Mouse (Mus musculus): Measurements from ENCODE around the gene Pym1. TPM values are rescaled to one million over a fixed set of nuclear protein-coding genes. Genes with fewer than 3 reads are reported as not detected.

Gene Pym1
- total RNA-seq, 2 experiments from 2014 or later, result 25.0 to 25.7 TPM

DNA sequence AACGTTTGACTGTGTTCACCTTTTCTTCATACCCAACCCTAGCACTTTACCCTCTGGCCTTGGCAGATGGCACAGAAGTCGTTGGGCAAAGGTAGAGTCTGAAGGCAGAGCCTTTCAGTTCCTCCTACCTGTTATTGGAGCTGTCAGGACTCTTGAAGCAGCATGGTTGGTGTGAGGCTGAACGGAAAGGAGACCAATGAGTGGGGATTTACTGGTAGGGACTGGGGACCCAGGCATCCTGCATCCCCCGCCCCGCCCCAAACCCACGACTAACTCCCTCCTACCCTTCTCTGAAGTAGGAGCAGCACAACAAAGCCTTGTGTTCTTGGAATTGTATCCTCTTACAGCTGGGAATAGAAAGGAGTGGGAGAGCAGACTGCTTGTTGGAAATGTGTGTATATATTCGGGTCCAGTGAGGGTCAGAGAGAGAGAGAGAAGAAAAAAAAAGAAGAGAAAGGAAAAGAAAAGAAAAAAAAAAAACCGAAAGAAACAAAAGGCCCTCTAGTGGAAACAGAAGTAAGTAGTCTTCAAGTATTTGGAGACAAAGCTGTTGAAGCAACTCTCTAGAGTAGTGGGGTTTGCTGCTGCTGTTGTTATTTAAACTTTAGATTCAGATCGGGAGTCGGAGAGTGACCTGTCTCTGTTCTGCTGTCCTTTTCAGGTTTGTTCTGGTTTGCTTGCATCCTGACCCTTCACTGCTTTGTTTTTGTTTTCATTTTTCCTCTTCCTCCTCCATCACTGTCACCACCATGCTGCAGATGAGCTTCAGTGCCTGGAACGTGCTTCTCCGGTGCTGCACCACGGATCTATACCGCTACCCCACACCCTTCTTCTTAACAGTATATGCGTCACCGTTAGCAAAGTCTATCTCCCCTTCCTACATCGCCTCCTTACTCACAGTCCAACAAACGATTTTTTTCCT is 2.7 kb upstream of the Pym1 start, which contains the start of gene Dgka:
Dgka (minus strand) TSS at position 176 of the 922 bp plus-strand sequence.
- DNase-seq (ENCODE audit: low spot score in 2 of 2), result no peak

DNA sequence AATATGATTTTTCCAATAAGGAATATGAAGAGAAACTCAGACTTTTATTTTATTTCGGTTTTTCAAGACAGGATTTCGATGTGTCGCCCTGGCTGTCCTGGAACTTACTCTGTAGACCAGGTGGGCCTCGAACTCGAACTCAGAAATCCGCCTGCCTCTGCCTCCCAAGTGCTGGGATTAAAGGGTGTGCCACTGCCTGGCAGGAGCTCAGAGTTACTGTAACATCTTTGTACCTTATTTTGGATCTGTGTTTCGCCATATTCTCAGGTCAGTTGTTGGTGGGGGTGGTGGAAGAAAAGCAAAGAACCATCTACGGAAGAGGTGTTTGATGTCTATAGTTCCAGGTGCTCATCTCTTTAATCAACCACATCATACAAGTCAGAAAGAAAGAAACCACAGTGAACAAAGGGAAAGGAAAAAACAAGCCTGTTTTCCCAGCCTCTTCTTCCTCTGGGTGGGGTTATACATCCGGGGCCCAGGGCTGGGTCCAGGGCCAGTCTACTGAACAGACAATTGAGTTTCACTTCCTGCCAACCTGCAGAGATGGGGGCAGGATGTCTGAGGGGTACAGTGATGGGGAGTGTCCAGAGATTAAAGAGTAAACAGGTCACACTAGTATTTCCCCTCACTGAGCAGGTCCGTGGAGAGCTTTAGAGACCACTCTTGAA is 1.6 kb upstream of the Pym1 start:
- DNase-seq (ENCODE audit: low spot score in 2 of 2), result no peak

DNA sequence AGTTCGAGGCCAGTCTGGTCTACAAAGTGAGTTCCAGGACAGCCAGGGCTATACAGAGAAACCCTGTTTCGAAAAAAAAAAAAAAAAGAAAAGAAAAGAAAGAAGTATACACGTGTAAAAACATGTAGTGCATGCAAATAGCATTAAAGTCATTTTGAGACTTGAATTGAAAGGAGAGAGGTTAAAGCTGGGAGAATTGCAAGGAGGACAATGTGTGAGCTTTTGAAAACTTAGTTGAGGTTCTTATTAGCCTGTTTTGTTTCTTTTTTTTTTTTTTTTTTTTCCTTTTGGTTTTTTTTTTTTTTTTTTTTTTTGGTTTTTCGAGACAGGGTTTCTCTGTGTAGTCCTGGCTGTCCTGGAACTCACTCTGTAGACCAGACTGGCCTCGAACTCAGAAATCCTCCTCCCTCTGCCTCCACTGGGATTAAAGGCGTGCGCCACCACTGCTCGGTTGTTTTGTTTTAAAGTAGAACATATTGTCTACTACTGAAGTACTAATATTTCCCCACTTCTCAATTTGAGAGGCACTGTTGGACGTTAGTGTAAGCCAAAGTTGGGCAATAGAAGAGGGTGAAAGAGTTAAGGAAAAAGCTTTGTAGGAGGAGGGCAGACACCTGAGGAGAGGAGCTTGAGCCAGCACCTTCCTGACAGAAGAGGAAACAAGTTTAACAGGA is 580 bp upstream of the Pym1 start:
- no peak for DNase-seq (ENCODE audit: low spot score in 2 of 2)

DNA sequence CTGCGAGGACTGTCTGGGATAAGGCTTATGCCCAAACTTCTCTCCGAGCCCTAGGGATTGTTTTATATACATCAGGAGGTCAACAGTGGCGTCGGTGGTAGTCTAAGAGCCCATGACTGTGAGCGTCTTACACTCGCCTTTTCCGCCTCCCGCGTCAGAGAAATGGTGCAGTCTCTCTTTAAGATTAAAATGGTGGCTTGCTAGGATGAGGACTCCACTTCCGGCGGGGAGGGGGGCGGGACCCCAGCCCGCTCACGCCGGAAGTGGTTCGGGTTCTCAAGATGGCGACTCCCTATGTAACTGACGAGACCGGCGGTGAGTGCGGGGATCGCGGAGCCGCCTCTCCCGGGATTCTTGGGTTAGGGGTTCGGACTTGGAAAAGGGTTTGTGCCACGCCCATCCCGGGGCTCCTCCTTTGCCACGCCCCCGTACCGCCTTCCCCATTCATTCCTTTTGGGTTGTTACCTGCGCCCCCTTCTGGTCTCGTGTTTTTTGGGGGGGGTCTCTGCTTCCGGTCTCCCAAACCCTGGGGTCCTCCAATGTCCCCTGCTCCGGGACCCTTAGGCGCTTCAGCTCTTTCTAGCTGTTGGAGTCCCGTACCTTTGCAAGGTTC is 669 bp downstream of the Pym1 start:
- peak; percentile 68 to 77 for DNase-seq (ENCODE audit: low spot score in 2 of 2)

DNA sequence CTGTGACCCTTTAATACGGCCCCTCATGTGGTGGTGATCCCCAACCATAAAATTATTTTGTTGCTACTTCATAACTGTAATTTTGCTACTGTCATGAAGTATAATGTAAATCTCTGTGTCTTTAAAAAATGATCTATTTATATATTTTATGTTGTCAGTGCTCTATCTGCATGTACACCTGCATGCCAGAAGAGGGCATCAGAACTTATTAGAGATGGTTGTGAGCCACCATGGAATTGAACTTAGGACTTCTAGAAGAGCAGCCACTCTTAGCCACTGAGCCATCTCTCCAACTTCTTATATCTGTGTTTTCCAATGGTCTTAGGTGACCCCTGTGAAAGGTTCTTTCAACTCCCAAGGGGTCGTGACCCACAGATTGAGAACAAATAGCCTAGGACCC is 25.2 kb downstream of the Pym1 start:
- DNase-seq (ENCODE audit: low spot score in 2 of 2), result no peak

DNA sequence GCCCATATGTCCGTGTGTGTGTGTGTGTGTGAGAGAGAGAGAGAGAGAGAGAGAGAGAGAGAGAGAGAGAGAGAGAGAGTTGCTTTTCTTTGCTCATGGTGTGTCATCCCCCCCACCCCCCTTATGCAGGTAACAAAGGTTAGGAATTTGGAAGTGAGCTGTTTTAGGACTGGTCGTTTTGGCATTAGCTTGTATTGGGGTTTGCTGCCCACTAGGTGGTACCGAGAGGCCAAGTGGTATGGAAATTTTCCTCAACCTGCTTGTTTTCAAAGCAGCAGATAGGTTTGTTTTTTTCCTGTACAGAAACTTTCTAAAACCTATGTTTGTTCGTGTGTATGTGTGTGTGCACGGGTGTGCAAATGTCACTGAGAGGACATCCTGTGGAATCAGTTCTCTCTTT is 26.0 kb downstream of the Pym1 start:
- no peak for DNase-seq (ENCODE audit: low spot score in 2 of 2)

DNA sequence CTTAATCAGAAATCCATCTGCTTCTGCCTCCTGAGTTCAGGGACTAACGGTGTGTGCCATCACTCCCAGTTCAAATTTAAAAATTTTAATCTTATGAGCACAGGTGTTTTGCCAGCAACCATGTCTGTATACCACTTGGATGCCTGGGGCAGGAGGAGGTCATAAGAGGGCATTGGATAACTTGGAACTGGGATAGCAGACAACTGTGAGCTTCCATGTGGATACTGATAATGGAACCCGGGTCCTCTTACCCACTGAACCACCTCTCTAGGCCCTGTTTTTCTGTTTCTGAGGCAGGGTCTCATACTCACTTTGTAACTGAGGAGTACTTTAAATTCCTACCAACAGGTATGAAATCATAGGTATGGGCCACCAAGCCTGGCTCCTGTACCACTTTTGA is 30.8 kb downstream of the Pym1 start:
- DNase-seq (ENCODE audit: low spot score in 2 of 2), result no peak

DNA sequence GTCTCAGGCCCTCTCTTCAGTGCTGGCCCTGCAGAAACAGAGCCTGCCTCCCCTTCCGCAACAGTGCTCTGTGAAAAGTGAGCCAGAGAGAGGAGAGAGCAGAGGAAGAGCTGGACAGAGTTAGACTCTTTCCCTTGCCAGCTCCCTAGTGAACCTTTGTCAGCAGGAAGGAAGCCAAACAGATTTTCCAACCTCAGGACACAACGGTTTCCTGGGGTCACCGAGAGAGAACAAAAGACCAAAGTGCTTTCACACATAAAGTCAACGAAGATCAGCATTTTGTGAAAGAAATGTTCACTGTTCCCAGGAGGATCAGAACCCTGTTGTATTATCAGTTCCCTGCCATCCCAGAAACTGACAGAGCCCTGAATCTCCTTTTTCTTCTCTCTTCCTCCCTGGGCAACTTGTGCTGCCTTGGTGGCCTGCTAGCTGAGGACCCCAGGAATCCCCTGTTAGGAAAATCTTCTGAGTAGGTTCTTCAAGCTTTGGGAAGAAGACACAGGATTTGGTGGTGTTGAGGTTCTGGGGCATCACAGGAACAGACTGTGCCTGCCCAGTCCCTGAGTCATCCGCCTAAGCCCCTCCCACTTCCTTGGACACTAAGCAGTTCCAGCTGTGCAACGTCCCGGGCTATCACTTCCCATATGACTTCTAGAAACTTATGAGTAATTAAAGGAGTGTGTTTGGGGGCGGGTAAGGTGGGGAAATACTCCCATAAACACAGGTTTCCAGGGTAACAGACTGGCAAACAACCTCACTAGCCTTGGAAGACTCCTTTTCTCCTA is 31.5 kb downstream of the Pym1 start:
- DNase-seq (ENCODE audit: low spot score in 2 of 2), result no peak

DNA sequence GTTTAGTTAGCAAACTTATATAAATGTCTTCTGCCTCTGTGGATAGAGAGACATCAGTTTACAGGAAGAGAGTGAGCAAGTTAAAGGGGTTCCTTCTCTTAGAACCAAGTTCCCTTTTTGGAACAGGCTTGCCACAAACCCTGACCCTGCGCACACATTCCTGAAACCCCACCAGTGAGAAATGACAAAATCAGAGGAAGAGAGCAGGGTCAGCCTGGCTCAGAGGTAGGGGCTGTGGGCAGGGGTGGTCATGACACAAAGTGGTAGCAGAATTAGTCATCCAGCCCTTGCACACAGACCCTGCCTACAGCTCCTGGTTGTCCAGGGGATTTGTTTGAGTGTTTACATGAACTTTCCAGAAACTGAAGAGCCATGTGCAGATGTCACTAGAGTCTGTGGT is 32.5 kb downstream of the Pym1 start:
- DNase-seq (ENCODE audit: low spot score in 2 of 2), result no peak

DNA sequence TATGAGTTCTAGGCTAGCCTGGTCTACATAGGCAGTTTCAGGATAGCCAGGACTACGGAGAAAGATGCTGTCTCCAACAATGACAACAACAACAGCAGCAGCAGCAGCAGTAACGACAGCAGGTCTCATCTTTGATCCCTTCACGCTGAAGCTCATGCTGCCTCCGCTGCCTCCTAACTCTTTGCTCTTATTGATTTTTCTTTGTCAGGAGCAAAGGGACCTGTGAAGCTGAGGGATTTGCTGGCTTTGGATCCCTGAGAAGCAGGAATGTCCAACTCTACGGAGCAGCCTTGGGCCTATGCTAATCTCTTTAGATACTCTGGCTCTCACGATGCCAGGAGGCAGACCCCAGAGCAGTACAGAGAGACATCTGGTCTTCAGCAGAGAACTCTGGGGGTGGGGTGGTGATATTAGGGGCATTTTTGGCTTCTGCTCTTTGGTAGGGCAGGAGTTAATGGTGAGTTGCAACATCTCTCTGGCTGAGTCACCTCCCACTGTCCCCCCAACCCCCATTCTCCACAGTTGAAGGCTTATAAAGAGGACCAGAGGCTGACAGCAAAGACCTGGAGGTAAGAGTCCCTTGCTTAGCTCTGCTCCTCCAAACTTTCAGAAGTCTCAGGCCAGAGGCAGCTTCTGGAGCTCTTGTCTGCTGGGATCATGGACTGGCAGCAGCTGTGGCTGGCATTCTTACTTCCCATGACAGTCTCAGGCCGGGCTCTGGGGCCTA is 42.9 kb downstream of the Pym1 start, which contains the start of gene Mmp19:
Mmp19 (plus strand) TSS at position 513 of the 727 bp plus-strand sequence.
- DNase-seq (ENCODE audit: low spot score in 2 of 2), result no peak

DNA sequence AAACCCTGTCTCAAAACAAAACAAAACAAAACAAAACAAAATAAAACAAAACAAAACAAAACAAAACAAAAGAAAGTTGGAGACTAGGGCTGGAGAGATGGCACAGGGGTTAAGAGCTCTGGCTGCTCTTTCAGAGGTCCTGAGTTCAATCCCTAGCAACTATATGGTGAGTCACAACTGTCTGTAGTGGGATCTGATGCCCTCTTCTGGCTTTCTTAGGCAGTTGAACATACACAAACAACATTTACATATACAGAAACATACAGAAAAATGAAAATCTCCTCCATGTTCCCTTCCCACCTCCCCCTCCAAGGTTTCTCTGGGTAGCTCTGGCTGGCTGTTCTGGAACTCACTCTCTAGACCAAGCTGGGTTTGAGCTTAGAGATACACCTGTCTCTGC is 44.4 kb downstream of the Pym1 start:
- no peak for DNase-seq (ENCODE audit: low spot score in 2 of 2)

DNA sequence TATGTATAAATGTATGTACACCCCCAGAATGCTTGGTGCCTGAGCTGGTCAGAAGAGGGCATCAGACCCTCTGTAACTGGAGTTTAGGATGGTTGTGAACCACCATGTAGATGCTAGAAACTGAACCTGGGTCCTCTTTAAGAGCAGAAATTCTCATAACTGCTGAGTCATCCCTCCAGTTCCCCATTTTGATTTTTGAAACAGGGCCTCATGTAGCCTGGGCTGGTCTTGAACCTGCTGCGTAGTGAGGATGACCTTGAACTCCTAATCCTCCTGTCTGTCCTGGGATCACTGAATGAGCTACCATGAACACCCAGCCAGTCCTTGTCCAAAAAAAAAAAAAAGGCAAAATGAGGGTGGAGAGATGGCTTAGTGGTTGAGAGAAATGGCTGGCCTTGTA is 45.6 kb downstream of the Pym1 start:
- DNase-seq (ENCODE audit: low spot score in 2 of 2), result no peak

DNA sequence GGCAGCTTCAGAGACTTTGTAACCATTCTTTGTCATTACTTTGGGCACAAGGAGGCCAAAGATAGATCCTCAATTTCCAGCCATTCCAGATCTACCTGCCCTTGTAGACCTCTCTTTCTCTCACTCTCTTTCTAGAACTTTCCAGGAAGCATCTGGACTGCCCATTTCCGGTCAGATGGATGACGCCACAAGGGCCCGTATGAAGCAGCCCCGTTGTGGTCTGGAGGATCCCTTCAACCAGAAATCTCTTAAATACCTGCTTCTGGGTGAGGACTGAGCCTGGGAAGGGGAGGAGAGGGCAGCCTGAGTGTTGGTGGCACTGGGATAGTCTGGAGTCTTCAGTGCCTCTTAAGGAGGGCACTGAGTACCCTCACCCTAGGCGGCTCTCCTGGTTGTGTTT is 46.7 kb downstream of the Pym1 start:
- DNase-seq (ENCODE audit: low spot score in 2 of 2), result no peak

DNA sequence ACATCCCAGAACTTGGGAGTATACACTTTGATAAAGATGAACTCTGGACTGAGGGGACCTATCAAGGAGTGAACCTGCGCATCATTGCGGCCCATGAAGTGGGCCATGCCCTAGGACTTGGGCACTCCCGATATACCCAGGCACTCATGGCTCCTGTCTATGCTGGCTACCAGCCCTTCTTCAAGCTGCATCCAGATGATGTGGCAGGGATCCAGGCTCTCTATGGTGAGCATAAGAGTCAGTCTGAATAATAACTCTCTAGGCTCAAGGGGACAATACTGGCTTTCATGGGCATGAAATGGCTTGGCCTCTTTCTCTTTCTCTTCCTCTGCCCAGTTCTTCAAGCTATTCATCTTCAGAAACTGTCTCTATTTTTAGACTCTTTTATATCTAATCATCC is 47.9 kb downstream of the Pym1 start:
- DNase-seq (ENCODE audit: low spot score in 2 of 2), result no peak

DNA sequence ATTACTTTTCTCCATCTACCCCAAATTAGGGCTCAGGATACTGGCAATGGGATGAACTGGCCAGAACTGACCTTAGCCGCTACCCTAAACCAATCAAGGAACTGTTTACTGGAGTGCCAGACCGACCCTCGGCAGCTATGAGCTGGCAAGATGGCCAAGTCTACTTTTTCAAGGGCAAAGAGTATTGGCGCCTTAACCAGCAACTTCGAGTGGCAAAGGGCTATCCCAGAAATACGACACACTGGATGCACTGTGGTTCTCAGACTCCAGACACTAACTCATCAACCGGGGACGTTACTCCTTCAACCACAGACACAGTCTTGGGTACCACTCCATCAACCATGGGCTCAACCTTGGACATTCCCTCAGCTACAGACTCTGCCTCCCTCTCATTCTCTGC is 51.0 kb downstream of the Pym1 start:
- DNase-seq (ENCODE audit: low spot score in 2 of 2), result no peak

DNA sequence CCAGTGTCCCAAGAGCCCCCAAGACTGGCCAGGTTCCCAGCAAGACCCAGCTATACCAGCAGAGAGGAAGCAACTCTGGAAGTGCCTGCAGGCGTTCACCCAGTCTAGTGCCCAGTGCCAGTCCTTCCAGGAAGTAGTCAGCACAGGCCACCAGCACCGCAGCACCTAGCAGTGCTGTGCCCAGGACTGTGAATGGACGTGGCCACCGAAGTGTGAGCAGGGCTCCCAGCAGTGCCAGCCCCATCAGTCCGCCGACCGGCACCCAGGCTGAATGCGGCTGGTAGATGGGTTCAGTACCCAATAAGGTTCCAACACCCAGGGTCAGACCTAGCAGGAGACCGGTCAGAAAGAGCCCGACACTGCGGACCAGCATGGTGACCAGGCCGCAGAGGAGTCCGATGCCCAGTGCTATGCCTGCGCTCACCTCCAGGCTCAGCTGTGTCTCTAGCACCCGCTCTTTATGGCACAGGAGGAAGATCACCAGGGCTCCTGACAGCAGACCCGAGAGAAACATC is 54.3 kb downstream of the Pym1 start:
- no peak for DNase-seq (ENCODE audit: low spot score in 2 of 2)

DNA sequence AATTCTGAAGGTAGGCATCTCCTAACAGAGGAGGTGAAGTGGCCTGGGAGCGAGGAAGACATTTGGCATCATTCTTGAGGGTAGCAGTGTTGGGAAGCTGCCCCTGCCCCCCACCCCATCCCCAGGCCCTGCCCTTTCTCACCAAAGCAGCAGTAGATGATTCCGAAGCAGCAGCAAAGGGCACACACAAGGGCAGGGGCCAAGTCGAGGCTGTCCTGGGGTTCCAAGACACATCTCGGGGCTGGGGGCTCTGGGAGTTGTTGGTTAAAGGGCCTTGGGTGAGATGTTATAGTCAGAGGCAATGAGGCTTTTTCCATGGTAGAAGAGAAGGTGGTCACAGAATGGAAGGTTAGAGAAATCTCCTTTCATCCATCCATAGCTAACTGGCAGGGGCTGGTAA is 55.3 kb downstream of the Pym1 start:
- no peak for DNase-seq (ENCODE audit: low spot score in 2 of 2)

DNA sequence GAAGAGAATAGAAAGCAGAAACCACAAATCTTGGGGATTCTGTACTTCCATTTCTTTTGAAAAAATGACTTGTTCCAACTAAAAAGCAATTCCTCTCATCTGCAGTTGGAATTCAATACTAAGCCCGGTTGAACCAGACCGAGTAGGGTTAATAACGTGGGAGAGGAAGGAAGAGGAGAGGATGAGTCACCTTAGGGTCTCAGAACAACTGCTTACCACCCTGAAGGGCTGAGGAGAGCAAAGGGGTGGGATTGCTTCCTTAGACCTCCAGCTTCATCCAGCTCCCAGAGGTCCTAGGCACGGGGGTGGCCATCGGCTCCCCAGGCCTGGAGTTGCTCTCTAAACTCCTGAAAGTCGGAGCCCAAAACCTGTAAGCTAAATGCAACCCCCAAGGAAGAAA is 55.7 kb downstream of the Pym1 start:
- DNase-seq (ENCODE audit: low spot score in 2 of 2), result no peak

DNA sequence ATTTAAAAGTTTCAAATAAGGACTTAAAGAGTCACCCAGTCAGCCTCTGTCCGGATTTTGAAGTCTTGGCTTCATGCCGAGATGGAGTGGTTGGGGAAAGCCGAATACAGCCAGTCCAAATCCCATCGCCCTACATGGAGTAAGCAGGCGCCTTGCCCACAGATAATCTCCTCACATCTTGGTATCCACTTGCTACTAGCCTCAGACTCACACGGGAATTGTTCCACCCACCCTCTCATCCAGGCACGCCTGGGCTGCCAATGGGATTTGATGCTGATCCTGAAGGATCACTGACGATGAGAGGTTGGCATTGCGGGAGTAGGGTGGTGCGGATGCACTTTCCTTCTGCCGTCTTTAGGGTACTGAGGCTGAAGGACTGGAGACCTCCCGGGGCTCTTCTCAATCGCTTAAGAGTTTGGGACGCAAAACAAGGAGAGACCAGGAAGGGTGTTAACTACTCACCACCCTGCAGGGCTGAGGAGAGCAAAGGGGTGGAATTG is 56.1 kb downstream of the Pym1 start, which contains the start of gene Dnajc14:
Dnajc14 (plus strand) TSS at position 292 of the 500 bp plus-strand sequence.
- peak; percentile 55 to 66 for DNase-seq (ENCODE audit: low spot score in 2 of 2)
